Mouse (Mus musculus) retina, postnatal 7 days (tissue): ENCODE results near the gene Adamtsl1.
A peak's percentile ranks its signal among the peaks of the same experiment; 100 is the strongest.

Experiments
- DNase-seq: peaks from one replicate; pipeline ENCODE4 v3.0.0-alpha.2; 2012; ENCODE audit warnings: low read depth, low spot score

Gene Adamtsl1

DNA sequence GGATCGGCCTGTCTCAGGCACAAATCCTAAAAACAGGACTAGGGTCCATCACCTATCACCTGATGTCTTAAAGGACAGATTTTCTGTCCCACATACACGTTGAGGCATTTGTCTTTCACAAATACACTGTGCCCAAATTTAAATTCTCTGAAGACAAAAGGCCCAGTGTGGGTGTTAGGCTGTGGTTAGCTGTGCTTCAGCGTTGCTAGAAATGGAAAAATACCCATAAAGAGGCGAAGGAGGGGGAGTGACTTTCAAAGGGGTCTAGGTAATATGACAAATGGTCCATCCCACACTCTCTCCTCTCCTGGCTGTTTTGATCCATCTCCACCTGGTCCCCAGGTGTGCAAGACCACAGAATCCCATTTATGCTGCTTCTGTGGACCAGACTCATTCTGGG, 404.4 kb downstream of the Adamtsl1 start:
- no peak for DNase-seq

GRCm38 (mm10) chr4:85920474-85920873, 406.5 kb downstream of the Adamtsl1 start:
- no peak for DNase-seq

- DNase-seq, result no peak
These were observed 408.8 kb downstream of the Adamtsl1 start for GRCm38 (mm10) chr4:85922741-85923140.

DNA sequence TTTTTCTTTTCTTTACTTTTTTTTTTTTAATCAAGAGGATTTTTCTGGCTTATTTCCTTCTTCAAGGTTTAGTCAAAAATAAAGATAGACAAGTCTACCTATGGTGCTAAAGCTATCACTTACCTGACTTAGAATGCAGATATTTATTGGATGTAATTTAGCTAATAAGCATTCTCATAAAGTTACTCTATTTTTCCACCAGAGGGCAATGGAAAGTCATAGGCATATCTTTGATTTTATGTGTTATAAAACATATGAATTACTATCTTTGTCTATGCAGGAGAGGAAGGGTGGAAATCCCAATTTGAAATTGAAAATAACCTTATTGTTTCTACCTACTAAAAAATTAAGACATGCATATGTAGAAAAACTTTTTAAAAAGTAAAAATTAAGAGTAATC, 418.2 kb downstream of the Adamtsl1 start:
- no peak for DNase-seq

GRCm38 (mm10) chr4:85939460-85939859, 425.5 kb downstream of the Adamtsl1 start:
- no peak for DNase-seq

DNA sequence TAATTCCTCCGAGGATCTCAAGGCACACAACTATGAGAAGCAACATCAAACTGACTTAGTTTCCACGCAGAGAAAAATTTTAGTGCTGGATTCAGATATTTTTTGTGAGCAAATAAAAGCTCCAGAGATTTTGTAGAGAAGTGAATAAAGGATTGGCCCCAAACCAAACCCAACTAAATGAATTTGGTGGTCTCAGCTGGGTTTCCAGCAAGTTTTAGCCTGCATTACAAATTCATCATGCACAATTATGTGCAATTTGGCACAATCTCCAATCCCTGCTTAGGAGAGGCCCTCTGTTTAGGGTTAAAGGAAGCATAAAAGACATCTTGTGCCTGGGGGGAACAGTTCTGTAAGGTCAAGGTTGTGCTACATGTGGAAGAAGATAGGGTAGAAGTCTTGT, 427.9 kb downstream of the Adamtsl1 start:
- DNase-seq, result no peak

DNA sequence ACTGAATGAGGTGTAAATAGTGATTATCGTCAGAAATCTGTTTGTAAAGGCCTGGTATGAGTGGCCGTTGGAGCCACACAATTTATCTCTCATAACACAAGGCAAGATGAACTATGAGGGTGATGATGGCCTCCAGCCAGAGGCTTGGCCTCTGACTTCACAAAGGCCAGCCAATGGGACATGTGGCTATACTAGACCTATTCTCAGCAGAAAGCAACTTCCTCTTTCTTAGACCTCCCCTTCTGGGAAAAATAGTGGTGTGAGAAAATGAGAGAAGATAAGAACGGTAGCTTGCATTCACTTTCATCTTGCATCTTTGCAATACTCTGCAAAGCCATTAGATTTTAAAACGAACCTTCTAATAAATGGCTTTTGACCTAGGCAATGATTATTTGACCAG, 439.6 kb downstream of the Adamtsl1 start:
- no peak for DNase-seq

GRCm38 (mm10) chr4:85955387-85955786, 441.4 kb downstream of the Adamtsl1 start:
- DNase-seq, result no peak

GRCm38 (mm10) chr4:85957266-85957665, 443.3 kb downstream of the Adamtsl1 start:
- no peak for DNase-seq

GRCm38 (mm10) chr4:85957879-85958278, 443.9 kb downstream of the Adamtsl1 start:
- no peak for DNase-seq

DNA sequence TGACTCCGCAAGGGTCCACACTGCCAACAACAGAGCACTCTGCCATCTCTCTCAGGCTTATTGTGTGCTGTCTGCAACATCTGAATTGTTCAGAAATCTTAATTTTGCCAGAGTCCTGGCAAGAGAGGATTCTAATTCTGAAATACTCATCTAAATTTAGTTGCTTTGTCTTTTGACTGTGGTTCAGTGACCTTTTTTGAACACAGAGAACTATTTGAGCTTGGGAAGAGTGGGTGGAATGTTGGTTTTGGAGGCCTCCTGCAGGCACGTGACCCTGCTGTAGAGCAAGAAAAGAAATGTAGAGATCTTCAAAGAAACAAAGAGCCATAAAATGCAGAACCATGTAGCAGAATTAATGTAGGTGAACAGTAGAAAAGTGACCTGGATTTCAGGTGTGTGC, 445.0 kb downstream of the Adamtsl1 start:
- DNase-seq, result no peak

DNA sequence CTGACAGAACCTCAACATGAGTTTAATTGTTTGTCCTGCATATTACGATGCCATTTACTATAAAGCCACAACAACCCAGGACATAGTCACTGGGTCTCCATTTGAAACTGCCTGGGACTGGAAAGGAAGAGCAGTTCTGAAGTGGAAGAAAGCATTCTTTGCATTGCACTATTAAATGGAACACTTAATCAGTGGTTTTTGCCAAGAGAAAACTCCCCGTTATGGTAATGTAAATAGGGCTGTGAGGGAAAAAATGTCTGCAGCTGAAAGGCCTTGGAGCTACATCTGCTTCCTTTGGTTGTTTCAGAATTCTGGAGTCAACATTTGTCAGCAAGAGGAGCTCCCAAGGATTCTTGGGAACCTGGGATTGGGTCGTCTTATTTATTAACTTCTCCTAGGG, 462.2 kb downstream of the Adamtsl1 start:
- DNase-seq, result no peak

- DNase-seq, result no peak
These were observed 465.2 kb downstream of the Adamtsl1 start for GRCm38 (mm10) chr4:85979206-85979605.

DNA sequence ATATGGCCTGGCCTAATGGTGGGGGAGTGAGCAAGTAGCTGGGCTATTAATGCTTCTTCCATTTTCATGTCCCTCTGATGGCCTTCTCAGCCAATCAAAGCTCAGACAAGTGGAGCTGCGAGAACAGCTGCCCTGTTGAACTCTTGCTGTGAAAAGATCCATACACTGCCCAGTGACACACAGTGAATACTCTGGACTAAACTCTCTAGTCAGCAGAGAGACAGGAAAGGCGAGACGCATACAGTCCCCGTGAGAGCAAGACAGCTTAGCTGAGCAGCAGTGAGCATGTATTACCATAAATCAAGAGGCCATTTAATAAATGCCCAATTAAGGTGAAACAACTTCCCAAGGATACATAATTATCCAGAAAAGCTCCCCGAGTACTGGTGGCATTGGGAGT, 492.6 kb downstream of the Adamtsl1 start:
- DNase-seq, result no peak

GRCm38 (mm10) chr4:86013640-86014039, 499.7 kb downstream of the Adamtsl1 start:
- no peak for DNase-seq

- DNase-seq, result no peak
These were observed 505.0 kb downstream of the Adamtsl1 start for GRCm38 (mm10) chr4:86018928-86019327.

GRCm38 (mm10) chr4:86019586-86019985, 505.6 kb downstream of the Adamtsl1 start:
- peak; percentile 67 for DNase-seq

DNA sequence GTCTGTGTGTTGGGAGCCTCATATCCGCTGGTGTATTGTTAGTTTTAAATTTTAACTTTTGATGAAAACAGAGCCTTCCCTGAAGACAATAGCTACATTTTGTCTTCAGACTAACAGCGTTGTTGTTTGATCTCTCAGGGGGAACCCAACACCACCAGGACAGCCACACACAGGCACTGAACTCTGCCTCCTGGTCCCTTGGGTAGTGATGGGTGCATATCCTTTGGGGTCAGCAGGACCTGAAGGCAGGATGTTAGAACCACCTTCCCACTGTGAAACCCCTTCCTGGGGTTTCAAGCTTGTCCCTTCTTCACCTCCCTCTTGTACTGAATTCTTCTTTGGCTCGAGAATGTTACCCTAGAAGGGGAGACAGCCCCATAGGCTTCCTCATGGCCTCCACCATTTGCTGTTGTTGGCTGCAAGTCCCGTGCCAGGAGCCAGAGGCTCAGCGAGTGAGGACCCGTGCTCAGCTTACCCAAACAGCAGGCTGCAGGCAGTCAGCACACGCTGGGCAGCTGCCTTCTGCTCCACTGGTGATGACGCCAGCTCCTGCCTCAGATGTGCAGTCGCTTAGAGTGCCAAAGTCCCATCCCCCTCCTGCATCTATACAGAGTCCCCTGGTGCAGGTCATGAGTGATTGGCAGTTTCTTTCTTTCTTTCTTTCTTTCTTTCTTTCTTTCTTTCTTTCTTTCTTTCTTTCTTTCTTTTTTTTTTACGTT, 506.6 kb downstream of the Adamtsl1 start:
- no peak for DNase-seq

DNA sequence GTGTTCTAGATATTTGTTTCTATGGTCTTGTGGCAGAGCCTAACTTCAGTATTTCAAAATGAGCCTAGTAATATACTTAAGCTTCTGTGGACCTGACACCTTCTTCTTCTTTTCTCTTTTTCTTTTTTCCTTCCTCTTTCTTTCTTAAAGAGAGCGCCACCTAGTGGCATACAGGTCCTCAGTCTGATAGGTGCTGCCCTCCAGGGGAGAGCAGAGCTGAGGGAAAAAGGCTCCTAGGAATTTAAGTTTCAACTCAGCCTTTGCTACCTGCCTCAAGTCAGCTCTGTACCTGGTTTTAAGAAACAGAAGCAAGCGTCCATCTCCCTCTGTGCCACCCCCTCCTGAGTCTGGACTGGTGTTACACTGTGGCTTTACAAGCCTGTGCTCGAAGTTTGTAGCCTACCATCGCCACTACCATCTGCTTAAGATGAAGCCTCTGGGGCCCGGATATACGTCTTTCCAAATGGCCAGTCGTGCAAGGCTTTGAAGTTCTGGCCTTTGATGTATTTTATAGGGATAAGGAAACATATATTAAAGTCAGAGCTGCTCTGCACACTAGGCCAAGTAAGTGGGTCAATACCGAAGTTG, 510.7 kb downstream of the Adamtsl1 start:
- peak; percentile 39 for DNase-seq

GRCm38 (mm10) chr4:86029486-86029885, 515.5 kb downstream of the Adamtsl1 start:
- no peak for DNase-seq

DNA sequence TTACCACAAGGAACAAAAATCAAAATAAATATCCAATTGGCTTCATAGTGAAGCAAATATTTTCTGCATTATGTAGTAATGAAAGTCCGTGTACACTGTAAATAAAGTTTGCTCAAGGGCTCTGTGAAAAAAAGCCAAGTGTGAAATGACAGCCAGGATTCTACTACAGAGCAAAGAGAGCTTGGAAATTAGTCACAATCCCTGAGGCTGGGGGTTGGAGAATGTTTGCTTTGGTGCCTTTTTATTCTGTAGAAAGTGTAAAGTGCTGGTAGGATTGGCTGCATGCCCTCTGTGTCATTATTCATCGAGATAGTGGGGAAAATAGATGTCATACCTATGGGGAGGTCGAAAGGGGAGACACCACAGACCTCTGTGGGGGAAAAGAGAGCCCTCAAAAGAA, 516.2 kb downstream of the Adamtsl1 start:
- DNase-seq, result no peak

DNA sequence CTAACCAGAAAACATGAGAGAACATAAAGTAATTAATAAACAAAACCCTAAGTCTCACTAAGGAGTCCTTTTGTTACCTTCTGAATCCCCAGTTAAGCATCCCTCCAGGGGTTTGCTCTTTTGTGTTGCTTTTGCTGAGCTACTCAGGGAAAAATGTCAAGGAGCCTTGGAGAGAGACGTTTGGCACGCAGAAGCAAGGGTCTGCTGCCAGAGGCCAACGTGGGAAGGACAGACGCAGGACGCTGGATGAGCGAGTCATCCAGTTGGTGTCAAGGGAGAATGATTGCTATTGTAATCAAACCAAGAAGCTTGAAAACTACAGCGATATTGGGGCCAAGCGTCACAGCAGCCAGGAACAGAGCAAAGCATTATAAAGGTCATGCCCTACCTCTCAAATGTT, 517.1 kb downstream of the Adamtsl1 start:
- DNase-seq, result no peak

GRCm38 (mm10) chr4:86040921-86041320, 526.9 kb downstream of the Adamtsl1 start:
- no peak for DNase-seq

DNA sequence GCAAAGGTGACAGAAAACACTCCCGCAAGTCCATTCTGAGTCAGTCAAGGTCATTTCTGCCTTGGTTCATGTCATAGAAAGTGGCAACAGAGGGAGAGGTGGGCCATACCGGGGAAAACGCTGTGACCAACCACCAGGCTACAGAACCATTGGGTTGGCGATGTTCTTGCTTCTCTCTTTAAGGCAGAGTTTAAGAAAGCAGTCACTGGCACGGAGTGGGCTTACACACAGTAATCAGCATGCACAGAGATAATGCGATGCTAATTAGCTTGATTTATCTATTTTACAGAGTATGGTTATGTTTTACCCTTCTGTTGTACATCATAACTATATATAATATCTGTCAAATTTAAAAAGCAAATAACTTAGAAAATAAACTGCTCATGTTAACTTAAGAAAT, 531.5 kb downstream of the Adamtsl1 start:
- DNase-seq, result no peak
